Mouse (Mus musculus) C2C12 (cell line): ENCODE data around the gene Tvp23a.

Source experiments
- CTCF ChIP-seq: IDR thresholded peaks from one replicate; pipeline ENCODE4 v1.5.1; 2011; ENCODE audit not compliant: control insufficient read depth, insufficient read depth, insufficient read length
- MYOD1 ChIP-seq: IDR thresholded peaks from one replicate; pipeline ENCODE4 v1.6.1; 2011; ENCODE audit warnings: low read depth; ENCODE audit not compliant: control insufficient read depth, insufficient read length
- MYOG ChIP-seq: IDR thresholded peaks from one replicate; pipeline ENCODE4 v1.6.1; 2011; ENCODE audit not compliant: control insufficient read depth, insufficient read length; ENCODE audit errors: extremely low read depth

GRCm38 (mm10) chr16:10490503-10491150, 43.5 kb upstream of the Tvp23a start:
- TF ChIP-seq MYOD1 (no peak), CTCF (no peak), MYOG (no peak)
